Mouse (Mus musculus) hindbrain, embryonic 11.5 days (tissue): ENCODE measurements at regions not wholly inside any gene's neighbourhood (a gene's known extent, or its start where the extent isn't known, plus 50 kb on each side); places are given as distances from the start of the nearest gene placed in this dataset.
A peak's percentile ranks its signal among the peaks of the same experiment; 100 is the strongest.

ENCODE experiments used
- ATAC-seq: fragments of 200-750 bp; cut with Nextera tagmentation; 2 replicates; pipeline ENCODE4 v1.8.0; 2017; ENCODE audit warnings: mild to moderate bottlenecking, moderate TSS enrichment, moderate library complexity; ENCODE audit not compliant: low FRiP score
- DNase-seq: peaks from one replicate; pipeline ENCODE4 v3.0.0-alpha.2; 2015; ENCODE audit warnings: low spot score
- H3K27ac ChIP-seq: fragments of 300-500 bp; sonication (generic); 2 replicates; pipeline ENCODE4 v1.5.1; 2014; ENCODE audit warnings: mild to moderate bottlenecking, low read depth, low read length
- H3K27me3 ChIP-seq: fragments of 300-500 bp; sonication (generic); 2 replicates; pipeline ENCODE4 v1.6.1; 2014; ENCODE audit warnings: mild to moderate bottlenecking, low read length, moderate library complexity, mixed read lengths; ENCODE audit not compliant: control insufficient read depth, insufficient read depth
- H3K36me3 ChIP-seq: fragments of 300-500 bp; sonication (generic); 2 replicates; pipeline ENCODE4 v1.6.1; 2014; ENCODE audit warnings: mild to moderate bottlenecking, low read length, moderate library complexity, mixed read lengths; ENCODE audit not compliant: control insufficient read depth, insufficient read depth
- H3K4me1 ChIP-seq: fragments of 300-500 bp; sonication (generic); replicated peaks from 2 replicates; pipeline ENCODE4 v1.6.1; 2014; ENCODE audit warnings: low read length, mixed read lengths; ENCODE audit not compliant: control insufficient read depth, insufficient read depth
- H3K4me2 ChIP-seq: fragments of 300-500 bp; sonication (generic); replicated peaks from 2 replicates; pipeline ENCODE4 v1.6.1; 2014; ENCODE audit warnings: mild to moderate bottlenecking, low read depth, low read length
- H3K4me3 ChIP-seq: fragments of 300-500 bp; sonication (generic); 2 replicates; pipeline ENCODE4 v1.5.1; 2014; ENCODE audit warnings: low read depth, low read length
- H3K9ac ChIP-seq: fragments of 300-500 bp; sonication (generic); 2 replicates; pipeline ENCODE4 v1.6.1; 2014; ENCODE audit warnings: low read depth, low read length
- H3K9me3 ChIP-seq: fragments of 300-500 bp; sonication (generic); 2 replicates; pipeline ENCODE4 v1.6.1; 2016; ENCODE audit warnings: low read length; ENCODE audit not compliant: control insufficient read depth
- WGBS: fragments of 180-500 bp; shearing (Covaris S2); extraction: QIAGEN DNeasy Blood & Tissue Kit; methylation state at CpG from one replicate; pipeline ENCODE4 v1.1.7; 2014; 5-methylcytosine and 5-hydroxymethylcytosine counted together

DNA sequence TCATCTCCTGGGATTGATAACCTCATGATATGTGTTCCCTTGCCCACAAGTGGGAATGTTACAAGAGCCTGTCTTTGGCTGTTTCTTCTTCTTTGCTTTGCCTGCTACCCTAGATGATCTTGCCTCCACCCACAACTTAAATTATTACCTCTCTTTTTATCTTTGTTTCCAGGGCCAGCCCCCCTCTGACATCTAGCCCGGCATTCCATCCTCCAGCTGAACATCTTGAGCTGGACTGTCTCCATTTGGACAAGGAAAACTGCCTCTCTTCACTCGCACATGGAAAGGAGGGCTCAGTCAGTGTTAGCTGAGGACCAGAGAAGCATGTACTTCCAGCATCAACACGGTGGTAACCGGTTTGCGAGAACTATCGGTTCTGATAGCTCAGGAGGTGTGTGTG lies 124.3 kb downstream of the Zfp365 start:
- no peak overlapping the region for H3K9ac ChIP-seq
- ATAC-seq = no peak

GRCm38 (mm10) chr10:67785563-67785962 lies 126.9 kb downstream of the Zfp365 start:
- H3K9me3 ChIP-seq = no peaks in the 10 kb centered on the region
- H3K4me1 ChIP-seq = no peaks in the 10 kb centered on the region
- H3K9ac ChIP-seq = no peak overlapping the region
- H3K27ac ChIP-seq = no peak overlapping the region
- H3K4me3 ChIP-seq = no peak overlapping the region
- no peaks in the 10 kb centered on the region for H3K27me3 ChIP-seq
- ATAC-seq (no peak), DNase-seq (no peak)
- no peak overlapping the region for H3K4me2 ChIP-seq
- no peaks in the 10 kb centered on the region for H3K36me3 ChIP-seq
- 76% methylated on average over 2 of the region's 2 CpGs for WGBS

More for the DNA sequence above, 124.3 kb downstream of the Zfp365 start:
- no peaks in the 10 kb centered on the region for H3K4me1 ChIP-seq
- no peak for DNase-seq
- WGBS = 88% methylated on average over 6 of the region's 6 CpGs
- H3K36me3 ChIP-seq = no peaks in the 10 kb centered on the region
- H3K27ac ChIP-seq = no peak overlapping the region
- no peak overlapping the region for H3K4me2 ChIP-seq
- no peaks in the 10 kb centered on the region for H3K27me3 ChIP-seq
- H3K4me3 ChIP-seq = no peak overlapping the region
- no peaks in the 10 kb centered on the region for H3K9me3 ChIP-seq

- DNase-seq (no peak), ATAC-seq (no peak)
- no peaks in the 10 kb centered on the region for H3K27me3 ChIP-seq
- 85% methylated on average over 10 of the region's 10 CpGs for WGBS
- H3K4me2 ChIP-seq = no peak overlapping the region
- no peaks in the 10 kb centered on the region for H3K36me3 ChIP-seq
- H3K4me3 ChIP-seq = no peak overlapping the region
- H3K9me3 ChIP-seq = no peaks in the 10 kb centered on the region
- H3K9ac ChIP-seq = no peak overlapping the region
- H3K4me1 ChIP-seq = no peaks in the 10 kb centered on the region
- H3K27ac ChIP-seq = no peak overlapping the region
Observed at GRCm38 (mm10) chr10:67778341-67778740, 134.1 kb downstream of the Zfp365 start.

DNA sequence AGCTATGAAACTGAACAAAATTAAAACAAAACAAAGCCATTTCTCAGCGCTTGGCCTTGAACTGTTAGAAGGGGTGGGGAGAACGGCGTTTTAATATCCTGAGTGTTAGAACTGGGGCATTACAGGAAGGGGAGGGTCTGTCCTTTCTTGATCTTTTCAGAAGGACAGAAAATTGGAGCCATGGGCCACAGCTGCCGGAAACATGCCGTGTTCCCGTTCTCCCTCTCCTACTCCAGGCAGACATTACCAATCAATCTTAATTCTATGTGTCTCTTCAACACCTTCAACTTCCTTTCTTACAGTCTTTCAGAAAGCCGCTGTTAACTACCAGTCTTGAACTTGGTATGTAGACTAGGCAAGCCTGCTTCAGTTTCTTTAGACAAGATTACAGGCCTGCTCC lies 134.7 kb downstream of the Zfp365 start:
- WGBS = 96% methylated on average over 7 of the region's 7 CpGs
- no peaks in the 10 kb centered on the region for H3K9me3 ChIP-seq
- ATAC-seq = no peak

GRCm38 (mm10) chr10:67776851-67777250 lies 135.6 kb downstream of the Zfp365 start:
- Histone ChIP-seq H3K27me3 (no peaks in the 10 kb centered on the region), H3K4me2 (no peak overlapping the region), H3K9ac (no peak overlapping the region), H3K4me3 (no peak overlapping the region), H3K9me3 (no peaks in the 10 kb centered on the region), H3K27ac (no peak overlapping the region), H3K36me3 (no peaks in the 10 kb centered on the region), H3K4me1 (no peaks in the 10 kb centered on the region)
- no peak for DNase-seq
- ATAC-seq = no peak
- 92% methylated on average over 9 of the region's 9 CpGs for WGBS

More for the DNA sequence above, 134.7 kb downstream of the Zfp365 start:
- no peaks in the 10 kb centered on the region for H3K27me3 ChIP-seq
- H3K4me2 ChIP-seq = no peak overlapping the region
- H3K36me3 ChIP-seq = no peaks in the 10 kb centered on the region
- H3K9ac ChIP-seq = no peak overlapping the region
- no peak for DNase-seq
- H3K4me3 ChIP-seq = no peak overlapping the region
- H3K27ac ChIP-seq = no peak overlapping the region
- H3K4me1 ChIP-seq = no peaks in the 10 kb centered on the region

DNA sequence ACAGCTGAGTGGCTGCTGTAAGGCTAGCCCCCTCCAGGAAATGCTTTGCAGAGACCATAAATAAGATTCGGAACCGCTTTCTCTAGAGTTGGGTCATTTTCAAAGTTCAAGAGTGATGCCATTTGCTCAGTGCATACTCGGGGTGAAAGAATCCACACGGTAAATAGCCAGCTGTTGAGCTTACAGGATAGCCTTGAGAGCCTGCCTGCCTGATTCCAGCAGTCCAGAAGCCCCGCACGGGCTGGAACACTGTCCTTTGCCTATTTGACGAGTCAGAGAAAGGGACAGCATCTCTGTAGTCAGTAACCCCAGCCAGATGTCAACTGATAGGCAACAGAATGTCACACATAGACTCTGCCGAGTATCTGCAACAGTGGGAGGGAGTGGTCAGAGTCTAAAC lies 140.7 kb downstream of the Zfp365 start:
- DNase-seq (no peak), ATAC-seq (no peak)
- Histone ChIP-seq H3K27ac (no peak overlapping the region), H3K36me3 (no peaks in the 10 kb centered on the region), H3K4me1 (no peaks in the 10 kb centered on the region), H3K9ac (no peak overlapping the region), H3K4me3 (no peak overlapping the region), H3K4me2 (no peak overlapping the region), H3K9me3 (no peaks in the 10 kb centered on the region), H3K27me3 (no peaks in the 10 kb centered on the region)
- WGBS = 86% methylated on average over 8 of the region's 8 CpGs

GRCm38 (mm10) chr10:67766099-67766498 lies 146.4 kb downstream of the Zfp365 start:
- 42% methylated on average over 13 of the region's 13 CpGs for WGBS
- no peak for ATAC-seq

DNA sequence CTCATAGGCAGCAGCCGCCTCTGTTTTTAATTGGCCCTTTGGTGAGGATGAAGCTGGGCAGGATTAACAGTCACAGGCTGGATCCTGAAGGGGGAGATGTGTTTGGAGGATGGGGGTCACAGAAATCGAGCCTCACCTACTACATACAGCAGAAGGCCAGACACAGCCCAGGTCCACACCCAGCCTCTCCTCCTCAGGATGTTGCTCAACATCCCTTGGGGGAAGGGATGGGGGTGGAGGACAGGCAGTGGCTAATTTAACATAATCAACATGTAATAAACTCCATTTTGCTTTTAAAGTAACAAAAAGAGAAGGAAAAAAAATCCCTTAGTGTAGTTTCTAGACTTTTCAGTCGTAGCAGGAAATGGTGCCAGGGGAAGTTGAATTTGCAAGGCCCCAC lies 152.0 kb downstream of the Zfp365 start:
- no peak overlapping the region for H3K4me3 ChIP-seq
- DNase-seq (no peak), ATAC-seq (no peak)
- no peaks in the 10 kb centered on the region for H3K9me3 ChIP-seq
- H3K9ac ChIP-seq = no peak overlapping the region
- H3K27me3 ChIP-seq = no peaks in the 10 kb centered on the region
- 63% methylated on average over 3 of the region's 3 CpGs for WGBS
- no peak overlapping the region for H3K4me2 ChIP-seq
- H3K27ac ChIP-seq = no peak overlapping the region
- H3K4me1 ChIP-seq = no peaks in the 10 kb centered on the region
- H3K36me3 ChIP-seq = no peaks in the 10 kb centered on the region

More at GRCm38 (mm10) chr10:67766099-67766498, 146.4 kb downstream of the Zfp365 start:
- DNase-seq = peak; percentile 75
- Histone ChIP-seq H3K27me3 (no peaks in the 10 kb centered on the region), H3K4me2 (no peak overlapping the region), H3K4me1 (no peaks in the 10 kb centered on the region), H3K9me3 (no peaks in the 10 kb centered on the region), H3K36me3 (no peaks in the 10 kb centered on the region), H3K27ac (no peak overlapping the region), H3K4me3 (no peak overlapping the region), H3K9ac (no peak overlapping the region)

DNA sequence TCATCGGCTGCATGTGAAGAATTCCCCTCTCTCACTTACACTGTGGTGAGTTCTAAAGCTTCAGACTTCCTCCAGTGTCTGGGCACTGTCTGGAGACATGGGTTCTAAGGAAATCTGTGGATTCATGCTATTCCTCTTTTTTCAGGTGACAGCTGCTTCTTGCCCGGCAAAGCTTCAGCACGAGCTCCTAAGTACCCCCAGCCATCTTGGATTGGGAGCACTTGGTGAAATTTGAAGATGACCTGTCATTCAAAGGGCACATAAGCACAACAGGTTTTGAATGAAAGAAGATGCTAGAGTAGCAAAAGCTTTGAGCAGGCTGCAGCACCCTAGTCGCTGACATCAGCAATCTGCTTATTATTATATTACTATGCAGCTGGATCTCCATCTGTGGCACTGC lies 164.3 kb downstream of the Zfp365 start:
- no peak for DNase-seq
- no peaks in the 10 kb centered on the region for H3K9me3 ChIP-seq
- H3K36me3 ChIP-seq = no peaks in the 10 kb centered on the region
- no peak overlapping the region for H3K9ac ChIP-seq
- H3K4me1 ChIP-seq = no peaks in the 10 kb centered on the region
- ATAC-seq = no peak
- H3K4me2 ChIP-seq = no peak overlapping the region
- H3K27me3 ChIP-seq = no peaks in the 10 kb centered on the region
- H3K27ac ChIP-seq = no peak overlapping the region
- no peak overlapping the region for H3K4me3 ChIP-seq
- 84% methylated on average over 4 of the region's 4 CpGs for WGBS
